Mouse (Mus musculus) olfactory bulb, adult 2 months (tissue): ENCODE data around the gene Ikzf3.

ENCODE experiments used
- CTCF ChIP-seq: fragments of 200-500 bp; IDR thresholded peaks from 2 replicates; pipeline ENCODE4 v1.5.1; 2012; ENCODE audit warnings: low read depth, mild to moderate bottlenecking, low read length, moderate library complexity; ENCODE audit not compliant: insufficient read depth
- POLR2A ChIP-seq: fragments of 200-500 bp; IDR thresholded peaks from 2 replicates; pipeline ENCODE4 v1.6.1; 2012; ENCODE audit warnings: mild to moderate bottlenecking, low read depth, low read length, moderate library complexity; ENCODE audit not compliant: insufficient read depth

DNA sequence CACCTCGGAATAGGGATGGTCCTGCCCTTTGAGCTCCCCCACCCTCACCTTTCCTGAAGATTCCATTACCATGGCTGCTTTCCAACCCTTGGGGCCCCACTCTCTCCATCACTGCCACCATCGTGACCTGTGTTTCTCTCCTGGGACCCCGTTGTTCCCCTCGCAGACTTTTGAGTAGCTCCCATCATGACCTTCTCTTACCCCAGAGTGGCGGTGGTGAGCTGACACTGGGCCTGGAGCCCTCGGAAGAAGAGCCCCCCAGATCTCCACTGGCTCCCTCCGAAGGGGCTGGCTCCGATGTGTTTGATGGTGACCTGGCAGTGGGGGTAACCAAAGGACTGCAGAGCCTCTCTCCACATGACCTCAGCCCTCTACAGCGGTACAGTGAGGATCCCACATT, 110.1 kb downstream of the Ikzf3 start:
- TF ChIP-seq POLR2A (no peak), CTCF (no peak)
